Mouse (Mus musculus) G1E-ER4 (cell line): ENCODE data around the gene Tldc2. TPM values are rescaled to one million over a fixed set of nuclear protein-coding genes. Genes with fewer than 3 reads are reported as not detected.

Source experiments
- GATA1 ChIP-seq: IDR thresholded peaks from one replicate; pipeline ENCODE4 v1.8.0; 2012; ENCODE audit warnings: low read length, inconsistent platforms
- polyA plus RNA-seq: library from polyadenylated mRNA; stranded (reverse); fragments of >175 nt; gene quantifications from 2 replicates; pipeline ENCODE4 v1.2.3, GENCODE M21; 2012

Gene Tldc2
- polyA plus RNA-seq, 1 experiment, result not detected

DNA sequence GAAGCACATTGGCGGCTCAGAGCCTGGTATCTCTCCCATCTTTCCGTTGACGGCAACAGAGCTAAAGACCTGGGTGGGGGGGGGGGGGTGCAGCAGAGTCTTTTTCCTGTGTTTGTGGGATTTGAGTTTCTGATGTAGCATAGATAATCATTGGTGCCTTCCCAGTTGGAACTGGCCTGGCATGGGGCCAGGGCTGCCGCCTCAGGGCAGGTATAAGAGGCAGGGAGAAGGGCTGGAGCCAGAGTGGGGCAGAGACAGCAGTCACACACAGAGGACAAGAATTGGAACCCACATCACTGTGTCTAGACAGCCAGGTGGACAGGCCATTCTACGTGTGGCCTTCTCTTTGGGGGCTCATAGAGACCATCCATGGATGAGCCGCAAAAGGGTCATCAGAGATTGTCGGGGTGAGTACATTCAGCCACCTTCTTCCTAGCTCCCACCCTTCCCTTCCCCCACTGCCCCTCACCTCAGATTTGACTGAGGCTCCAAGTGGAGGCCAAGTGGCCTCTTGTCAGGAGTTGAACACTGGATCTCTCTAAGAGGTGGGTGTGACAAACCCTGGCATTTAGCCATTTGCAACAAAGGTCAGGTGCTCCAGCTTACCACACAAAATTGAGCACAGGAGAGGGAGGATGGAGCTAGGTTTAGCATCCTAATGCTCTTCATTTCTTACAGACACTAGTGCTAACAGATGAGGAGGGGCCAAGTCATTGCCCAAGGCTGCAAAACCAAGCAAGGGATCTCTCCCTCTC, 1.8 kb upstream of the Tldc2 start:
- TF ChIP-seq GATA1, result no peak

GRCm38 (mm10) chr2:157087536-157088317, 872 bp downstream of the Tldc2 start:
- no peak for TF ChIP-seq GATA1

- TF ChIP-seq GATA1, result no peak
Observed at GRCm38 (mm10) chr2:157092024-157092423, 5.2 kb downstream of the Tldc2 start.

DNA sequence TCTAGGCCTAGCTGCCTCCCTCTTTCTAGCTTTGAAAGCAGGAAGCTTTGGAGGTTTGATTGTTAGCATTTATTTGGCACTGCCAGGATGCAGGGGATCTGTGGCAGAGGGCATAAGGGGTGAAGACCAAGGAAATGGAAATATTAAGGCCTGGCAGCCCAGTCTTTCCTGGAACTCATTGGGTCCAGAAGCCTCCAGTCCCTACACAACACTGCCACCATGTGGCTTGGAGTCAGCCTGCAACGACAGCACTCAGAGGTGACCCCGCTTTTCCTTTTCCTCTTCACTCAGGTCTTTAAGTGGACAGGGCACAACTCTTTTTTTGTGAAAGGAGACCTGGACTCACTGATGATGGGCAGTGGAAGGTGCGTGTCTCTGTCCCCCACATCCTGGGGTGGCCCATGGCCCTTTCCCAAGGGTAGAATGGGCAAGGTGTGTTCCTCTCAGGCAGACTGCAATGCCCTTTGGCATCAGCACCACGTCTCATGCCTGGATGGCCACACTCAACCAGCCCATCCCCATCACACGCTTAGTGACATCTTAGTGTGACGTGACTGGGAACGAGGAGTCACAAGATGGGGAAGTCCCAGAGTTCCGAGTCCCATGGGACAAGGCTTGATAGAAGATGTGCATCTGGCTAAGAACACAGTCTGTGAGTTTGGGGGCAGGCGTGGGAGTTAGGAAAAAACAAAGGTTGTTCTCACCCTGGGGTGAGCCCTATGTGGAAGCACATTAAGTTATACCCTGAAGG, 8.3 kb downstream of the Tldc2 start:
- TF ChIP-seq GATA1, result no peak

DNA sequence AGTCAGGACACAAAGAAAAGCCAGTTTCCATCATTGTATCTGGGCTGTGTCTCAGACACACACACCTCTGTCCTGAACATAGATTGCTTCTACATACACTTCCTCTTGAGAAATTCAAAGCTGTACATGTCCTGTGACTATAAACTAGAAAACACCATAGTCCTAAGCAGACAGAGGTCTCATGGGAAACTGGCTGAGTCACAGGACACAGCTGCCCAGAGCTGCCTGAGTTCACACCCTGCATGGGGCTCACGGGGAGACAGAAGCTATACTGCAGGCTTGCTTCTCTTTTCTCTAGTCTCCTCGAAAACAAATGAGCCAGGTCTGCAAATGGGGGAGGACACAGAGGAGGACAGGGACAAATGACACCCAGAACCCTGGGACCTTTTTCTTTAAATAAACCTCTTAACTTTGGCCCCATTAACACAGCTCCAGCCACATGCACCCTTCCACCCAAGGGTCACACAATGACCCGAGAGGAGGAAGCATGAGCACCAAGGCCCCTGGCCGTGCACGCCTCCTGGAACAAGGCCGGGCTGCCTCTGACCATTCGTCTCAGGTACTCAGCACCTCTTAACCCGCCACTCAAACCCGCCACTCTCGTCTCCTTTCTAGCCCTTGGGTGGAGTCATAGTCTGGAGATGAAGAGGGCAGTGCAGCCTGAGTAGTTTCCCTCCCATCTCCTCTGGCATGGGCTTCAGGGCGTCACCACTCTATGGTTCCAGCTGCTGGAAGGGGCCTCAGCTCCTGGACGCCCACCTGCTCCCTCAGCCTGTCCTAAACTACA, 12.9 kb downstream of the Tldc2 start:
- no peak for TF ChIP-seq GATA1

GRCm38 (mm10) chr2:157100319-157100605, 13.4 kb downstream of the Tldc2 start:
- no peak for TF ChIP-seq GATA1

DNA sequence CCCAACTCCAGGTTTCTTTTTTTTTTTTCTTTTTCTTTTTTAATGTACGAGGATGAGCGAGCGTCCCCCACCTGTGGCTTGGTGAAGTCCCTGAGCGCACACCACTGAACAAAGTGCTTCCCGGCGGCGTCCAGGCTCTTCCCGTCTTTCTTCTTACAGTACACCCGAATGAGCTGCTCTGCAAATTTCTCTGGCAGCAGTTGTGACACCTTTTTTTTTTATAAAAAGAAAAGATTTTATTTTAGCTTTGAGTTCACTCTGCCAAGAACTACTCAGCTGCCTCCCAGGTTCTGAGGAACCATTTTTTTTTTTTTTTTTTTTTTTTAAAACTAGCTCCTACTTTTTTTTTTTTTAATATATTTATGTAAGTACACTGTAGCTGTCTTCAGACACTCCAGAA, 14.8 kb downstream of the Tldc2 start:
- TF ChIP-seq GATA1, result no peak

GRCm38 (mm10) chr2:157102256-157102655, 15.4 kb downstream of the Tldc2 start:
- TF ChIP-seq GATA1, result no peak

DNA sequence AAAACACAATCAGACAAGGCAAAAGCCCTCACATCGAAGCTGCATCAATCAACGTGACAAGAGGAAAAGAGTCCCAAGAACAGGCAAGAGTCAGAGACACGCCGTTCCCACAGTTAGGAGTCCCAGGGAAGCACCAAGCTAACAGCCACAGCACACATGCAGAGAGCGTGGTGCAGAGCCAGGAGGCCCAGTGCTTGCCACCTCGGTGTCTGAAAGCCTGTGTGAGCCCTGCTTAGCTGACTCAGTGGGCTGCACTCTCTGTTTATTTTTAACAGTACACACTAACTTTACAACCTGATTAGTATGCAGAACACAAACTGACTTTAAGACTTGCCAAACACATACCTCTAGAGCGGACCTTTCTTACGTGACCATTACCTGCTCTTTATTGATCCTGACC, 17.6 kb downstream of the Tldc2 start:
- TF ChIP-seq GATA1, result no peak

DNA sequence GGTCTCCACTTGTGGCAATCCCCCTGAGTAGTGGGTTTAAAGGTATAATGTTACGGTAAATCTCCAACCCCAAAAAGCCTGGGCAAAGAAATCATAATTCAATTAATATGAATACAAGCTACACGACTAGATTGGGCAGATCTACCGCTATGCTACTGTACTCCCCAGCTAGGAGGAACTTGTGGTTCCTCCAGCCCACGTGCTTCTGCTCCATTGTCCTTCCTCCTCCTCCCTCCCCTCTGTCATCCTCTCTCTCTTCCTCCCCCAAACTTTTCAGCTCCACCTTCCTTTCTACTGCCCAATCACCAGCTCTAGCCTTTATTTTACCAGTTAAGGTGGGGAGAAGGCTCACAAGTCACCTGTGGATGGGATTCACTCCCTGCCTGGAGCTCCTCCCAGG, 21.4 kb downstream of the Tldc2 start:
- TF ChIP-seq GATA1, result no peak

DNA sequence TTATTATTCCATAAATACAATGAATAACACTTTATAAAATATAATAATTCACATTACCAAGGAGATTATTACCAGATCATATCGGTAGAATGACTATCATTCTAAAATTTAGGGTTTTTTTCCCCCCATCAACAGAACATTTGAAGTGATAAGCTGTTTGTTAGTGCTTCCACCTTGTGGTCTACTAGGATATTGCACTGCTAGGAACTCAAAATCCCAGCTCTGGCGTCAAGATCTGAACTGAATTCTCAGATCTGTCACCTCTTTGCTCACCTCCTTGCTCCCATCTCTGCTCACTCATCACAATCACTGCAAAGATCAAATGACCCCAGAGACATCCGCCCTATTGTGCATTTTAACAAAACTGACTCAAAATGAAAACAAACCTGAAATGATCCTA, 30.1 kb downstream of the Tldc2 start:
- no peak for TF ChIP-seq GATA1

DNA sequence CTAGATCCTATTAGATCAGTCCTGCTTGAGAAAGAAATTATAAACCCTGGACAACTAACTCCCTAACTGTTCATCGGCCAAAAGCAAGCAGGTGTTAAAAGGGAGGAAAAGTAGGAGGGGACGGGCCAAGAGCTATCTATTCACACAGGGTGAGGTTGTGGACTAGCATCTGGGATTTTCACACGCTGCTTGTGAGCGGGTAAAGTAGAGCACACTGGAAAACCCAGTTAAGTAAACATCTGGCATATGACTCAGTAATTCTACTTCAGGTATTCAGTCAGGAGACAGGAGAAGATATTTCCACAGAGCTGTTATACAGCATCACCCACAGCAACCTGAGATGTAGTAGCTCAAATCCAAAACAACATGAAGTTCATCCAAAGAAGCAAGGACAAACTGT, 31.7 kb downstream of the Tldc2 start:
- TF ChIP-seq GATA1, result no peak

GRCm38 (mm10) chr2:157119075-157119474, 32.2 kb downstream of the Tldc2 start:
- TF ChIP-seq GATA1, result no peak

DNA sequence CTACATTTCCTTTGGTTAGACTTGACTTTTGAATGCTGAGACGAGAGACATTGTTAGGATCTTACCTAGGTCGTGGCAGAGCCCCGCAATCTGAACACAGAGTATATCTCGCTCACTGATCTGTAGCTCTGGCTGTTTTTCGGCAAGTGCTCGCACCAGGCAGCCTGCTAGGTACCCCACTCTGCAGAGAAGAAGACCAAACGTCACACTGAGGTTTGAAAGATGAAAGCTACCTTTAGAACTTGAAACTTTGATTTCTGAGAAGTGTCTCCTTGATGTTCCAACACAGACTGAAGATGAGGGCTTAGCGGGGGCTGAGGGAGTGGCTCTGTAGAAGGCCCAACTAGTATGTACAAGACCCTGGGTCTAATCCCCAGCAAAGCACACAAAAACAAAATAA, 34.9 kb downstream of the Tldc2 start:
- no peak for TF ChIP-seq GATA1

DNA sequence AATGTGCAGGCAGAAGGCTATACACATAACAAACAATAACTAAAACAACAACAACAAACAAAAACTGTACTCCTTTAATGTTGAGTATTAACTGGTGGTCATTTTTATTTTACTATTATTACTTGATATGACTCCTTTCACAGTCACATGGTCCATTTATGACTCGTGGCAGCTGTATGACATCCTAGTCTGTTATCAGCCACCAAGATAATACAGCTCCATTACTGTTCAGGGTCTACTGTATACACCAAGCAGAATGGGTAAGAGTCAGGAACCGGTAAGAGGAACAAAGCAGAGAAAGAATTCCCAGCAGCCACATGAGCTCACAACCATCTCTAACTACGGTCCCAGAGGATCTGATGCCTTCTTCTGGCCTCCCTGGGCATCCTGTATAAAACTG, 38.4 kb downstream of the Tldc2 start:
- TF ChIP-seq GATA1, result no peak

- no peak for TF ChIP-seq GATA1
Observed at GRCm38 (mm10) chr2:157127370-157127769, 40.5 kb downstream of the Tldc2 start.
